Mouse (Mus musculus) retina, adult 2 months (tissue): ENCODE data around the gene Limk1.
"Not testable (repeated sequence)": the region's sequence is repeated elsewhere in the genome, so short reads cannot be mapped to it uniquely, and the experiment has no call there.

ENCODE experiments used
- DNase-seq: peaks from one replicate; pipeline ENCODE4 v3.0.0-alpha.2; 2012; ENCODE audit warnings: low read depth, low spot score

Limk1 gene

DNA sequence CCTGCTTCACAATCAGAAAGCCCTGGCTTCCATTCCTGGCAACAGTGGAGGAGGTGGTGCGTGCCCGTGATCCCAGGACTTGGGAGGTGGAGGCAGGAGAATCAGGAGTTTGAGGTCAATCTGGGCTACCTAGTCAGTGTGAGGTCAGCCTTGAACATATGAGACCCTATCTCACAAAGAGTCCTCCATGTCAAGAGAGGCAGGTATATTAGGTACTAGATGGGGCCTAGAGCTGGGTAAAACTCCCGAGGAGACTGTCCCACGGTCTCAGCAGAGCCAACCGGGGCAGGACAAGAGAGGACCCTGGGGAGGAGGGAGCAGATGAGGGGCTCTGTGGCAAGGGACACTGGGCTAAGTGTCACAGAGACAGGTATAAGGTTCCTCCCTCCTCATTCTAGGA, 10.9 kb downstream of the Limk1 start:
- no peak for DNase-seq

DNA sequence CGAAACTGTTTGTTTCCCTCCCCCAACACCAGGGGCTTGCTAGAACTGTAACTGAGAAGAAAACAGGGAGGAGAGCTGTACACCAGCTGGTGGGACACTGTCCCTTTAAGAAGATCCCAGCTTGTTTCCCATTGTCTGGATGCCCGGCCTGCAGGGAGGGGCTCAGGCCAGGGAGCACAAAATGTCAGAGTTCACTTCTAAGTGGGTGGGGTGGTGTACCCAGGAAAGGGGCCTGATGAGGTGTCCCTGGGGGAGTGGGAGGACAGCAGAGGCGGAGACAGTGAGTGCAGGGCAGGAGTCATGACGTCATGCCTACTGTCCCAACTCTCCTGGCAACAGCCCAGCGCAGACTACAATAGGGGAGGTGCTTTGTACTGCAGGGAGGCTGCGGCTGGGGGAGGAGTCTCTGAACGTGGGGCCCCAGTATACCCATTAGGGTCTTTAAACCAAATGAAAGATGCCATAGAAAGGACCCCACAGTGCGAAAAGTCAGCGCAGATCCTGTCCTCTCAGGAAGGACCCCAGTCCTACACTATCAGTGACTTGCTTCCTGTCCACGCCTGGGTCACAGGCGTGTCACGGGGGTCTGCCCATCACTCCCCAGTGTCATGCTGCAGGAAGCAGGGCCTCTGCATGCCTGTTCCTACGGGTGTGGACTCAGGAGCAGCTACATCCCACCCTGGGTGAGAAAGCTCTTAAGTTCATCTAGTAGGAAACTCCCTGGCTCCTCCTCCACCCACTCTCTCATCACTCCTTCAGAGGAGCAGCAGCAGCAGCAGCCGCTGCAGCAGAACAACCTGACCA, 12.2 kb downstream of the Limk1 start:
- no peak for DNase-seq

GRCm38 (mm10) chr5:134674977-134675376, 13.4 kb downstream of the Limk1 start:
- no peak for DNase-seq

- DNase-seq, result no peak
Measured at GRCm38 (mm10) chr5:134672611-134673010, 15.8 kb downstream of the Limk1 start.

GRCm38 (mm10) chr5:134672198-134672516, 16.2 kb downstream of the Limk1 start:
- DNase-seq, result no peak

DNA sequence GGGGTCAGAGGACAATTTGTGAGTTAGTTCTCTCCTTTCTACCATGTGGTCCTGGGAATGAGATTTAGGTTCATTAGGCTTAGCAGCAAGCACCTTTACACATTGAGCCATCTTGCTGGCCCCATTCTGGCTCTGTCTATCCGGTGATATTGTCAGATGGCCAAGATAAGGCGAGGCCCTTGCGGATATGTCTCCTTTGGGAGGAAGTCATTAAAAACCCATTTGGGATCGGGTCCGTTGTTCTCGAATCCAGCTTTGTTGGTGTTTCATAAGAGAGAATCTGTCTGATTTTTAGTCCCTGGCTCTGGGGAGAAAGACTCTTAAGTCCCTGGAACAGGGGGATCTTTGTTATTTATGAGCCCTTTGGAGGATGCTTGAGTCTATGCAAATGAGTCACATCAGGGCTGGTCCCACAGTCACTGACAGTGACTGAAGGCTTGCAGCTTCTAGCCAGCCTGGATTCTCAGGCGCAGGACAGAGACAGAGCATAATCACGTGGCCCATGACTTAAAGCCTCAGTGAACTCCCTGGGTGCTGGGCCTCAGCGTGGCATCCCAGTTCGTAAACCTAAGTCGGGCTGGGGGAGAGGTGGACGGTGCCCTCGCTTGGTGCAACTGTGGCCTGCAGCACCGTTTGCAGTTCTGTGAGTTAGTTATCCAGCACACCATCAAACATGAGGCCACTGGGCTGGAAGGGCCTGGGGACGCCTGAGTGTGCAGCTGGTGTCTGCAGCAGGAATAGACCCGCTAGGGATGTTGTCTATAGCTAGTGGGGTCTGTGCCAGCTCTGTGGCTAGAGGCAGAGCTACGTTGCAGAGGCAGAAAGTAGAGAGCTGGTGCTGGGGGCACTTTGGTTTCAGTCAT, 16.8 kb downstream of the Limk1 start:
- no peak for DNase-seq

GRCm38 (mm10) chr5:134669001-134669708, 19.2 kb downstream of the Limk1 start:
- no peak for DNase-seq

- DNase-seq, result no peak
Measured at GRCm38 (mm10) chr5:134668495-134668894, 19.9 kb downstream of the Limk1 start.

GRCm38 (mm10) chr5:134656708-134657107, 31.7 kb downstream of the Limk1 start:
- no peak for DNase-seq

- DNase-seq, result no peak
Measured at GRCm38 (mm10) chr5:134652015-134652414, 36.4 kb downstream of the Limk1 start.

DNA sequence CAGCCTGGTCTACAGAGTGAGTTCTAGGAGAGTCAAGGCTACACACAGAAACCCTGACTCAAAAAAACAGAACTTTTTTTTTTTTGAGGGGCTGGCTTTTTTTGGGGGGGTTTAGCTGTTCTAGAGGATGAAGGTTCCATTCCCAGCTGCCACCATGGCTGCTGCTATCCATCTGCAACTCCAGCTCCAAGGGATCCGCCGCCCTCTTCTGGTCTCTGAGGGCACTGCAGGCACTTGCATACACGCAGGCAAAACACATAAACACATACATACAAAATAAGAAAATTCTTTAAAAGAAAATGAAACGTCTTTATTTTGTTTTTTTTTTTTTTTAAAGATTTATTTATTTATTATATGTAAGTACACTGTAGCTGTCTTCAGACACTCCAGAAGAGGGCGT, 37.5 kb downstream of the Limk1 start:
- DNase-seq, result no peak

DNA sequence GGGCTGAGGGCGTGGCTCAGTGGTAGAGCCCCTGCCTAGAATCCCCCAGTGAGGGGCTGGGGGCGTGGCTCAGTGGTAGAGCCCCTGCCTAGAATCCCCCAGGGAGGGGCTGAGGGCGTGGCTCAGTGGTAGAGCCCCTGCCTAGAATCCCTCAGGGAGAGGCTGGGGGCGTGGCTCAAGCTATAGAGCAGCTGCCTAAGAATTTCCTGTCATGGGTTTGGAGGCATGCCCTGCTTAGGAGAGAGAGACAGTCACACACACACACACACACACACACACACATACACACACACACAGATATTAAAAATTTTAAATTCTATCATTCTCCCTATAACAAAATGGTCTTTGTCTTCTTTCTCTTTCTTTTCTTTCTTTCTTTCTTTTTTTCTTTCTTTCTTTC, 39.4 kb downstream of the Limk1 start:
- DNase-seq, result not testable (repeated sequence)

- no peak for DNase-seq
Measured at GRCm38 (mm10) chr5:134647394-134647793, 41.0 kb downstream of the Limk1 start.

DNA sequence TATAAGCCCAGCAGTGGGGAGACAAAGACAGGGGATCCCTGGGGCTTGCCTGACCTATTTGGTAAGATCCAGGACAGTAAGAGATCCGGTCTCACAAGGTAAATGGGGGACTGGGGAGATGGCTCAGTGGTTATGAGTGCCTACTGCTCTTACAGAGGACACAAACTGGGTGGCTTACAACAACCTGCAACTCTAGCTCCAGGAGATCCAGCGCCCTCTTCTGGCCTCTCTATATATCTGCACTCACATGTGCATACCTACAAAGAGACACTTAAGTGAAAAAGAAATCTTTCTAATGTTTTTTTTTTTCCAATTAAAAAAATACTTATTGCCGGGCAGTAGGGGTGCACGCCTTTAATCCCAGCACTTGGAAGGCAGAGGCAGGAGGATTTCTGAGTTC, 41.9 kb downstream of the Limk1 start:
- no peak for DNase-seq

DNA sequence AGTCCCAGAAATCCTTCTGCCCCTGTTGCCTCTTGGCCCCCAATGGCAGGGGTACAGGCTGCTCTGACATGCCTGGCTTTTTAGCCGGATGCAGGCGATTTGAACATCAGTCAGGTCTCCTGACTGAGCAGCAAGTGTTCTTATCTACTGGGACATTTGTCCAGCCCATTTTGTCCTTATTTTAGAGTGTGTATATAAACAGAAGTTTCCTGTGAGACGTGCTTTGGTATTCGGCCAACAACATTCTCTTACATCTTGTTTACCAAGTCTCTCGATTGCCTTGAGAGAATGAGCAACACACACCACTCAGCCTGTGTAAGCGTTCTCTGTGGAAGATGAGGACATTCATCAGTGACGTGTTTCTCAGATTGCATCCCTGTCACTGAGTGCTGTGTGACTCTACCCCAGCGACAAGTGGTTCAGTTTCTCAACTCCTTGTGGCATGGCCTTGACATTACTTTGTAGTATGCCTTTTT, 43.7 kb downstream of the Limk1 start:
- DNase-seq, result no peak

GRCm38 (mm10) chr5:134644121-134644520, 44.3 kb downstream of the Limk1 start:
- no peak for DNase-seq

DNA sequence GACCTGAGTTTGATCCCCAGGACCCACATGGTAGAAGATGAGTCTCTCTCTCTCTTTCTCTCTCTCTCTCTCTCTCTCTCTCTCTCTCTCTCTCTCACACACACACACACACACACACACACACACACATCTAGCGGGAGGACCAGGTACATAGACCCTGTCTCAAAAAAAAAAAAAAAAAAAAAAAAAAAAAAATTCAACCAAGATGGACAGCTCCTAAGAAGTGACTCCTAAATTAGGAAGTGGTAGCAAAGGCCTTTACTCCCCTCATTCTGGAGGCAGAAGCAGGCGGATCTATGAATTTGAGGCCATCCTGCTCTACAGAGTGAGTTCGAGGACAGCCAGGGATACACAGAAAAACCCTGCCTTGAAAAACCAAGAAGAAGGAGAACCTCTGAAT, 48.0 kb downstream of the Limk1 start:
- no peak for DNase-seq

DNA sequence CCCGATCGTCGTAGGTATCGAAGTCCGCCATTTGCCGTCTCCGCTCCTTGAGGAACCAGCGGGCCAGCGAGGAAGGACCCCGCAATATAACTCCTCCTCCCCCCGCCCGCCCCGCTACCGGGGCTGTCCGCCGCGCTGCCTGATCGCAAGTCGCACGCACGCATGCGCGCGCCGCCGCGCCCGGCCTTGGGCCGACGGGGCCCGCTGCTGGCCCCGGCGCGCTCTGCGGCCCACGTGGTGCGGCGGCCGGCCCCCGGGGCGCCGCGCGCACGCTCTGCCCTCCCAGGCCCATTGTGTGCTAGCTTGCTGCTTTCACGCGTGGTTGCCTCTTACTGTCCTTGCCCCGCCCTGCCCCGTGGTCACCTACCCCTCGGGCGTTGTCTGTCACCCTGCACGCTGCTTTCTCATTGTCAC, 49.1 kb downstream of the Limk1 start, which contains the start of gene Eif4h:
TSS of gene Eif4h (minus strand) at position 222 of the 414 bp plus-strand sequence.
- peak; percentile 95 for DNase-seq

DNA sequence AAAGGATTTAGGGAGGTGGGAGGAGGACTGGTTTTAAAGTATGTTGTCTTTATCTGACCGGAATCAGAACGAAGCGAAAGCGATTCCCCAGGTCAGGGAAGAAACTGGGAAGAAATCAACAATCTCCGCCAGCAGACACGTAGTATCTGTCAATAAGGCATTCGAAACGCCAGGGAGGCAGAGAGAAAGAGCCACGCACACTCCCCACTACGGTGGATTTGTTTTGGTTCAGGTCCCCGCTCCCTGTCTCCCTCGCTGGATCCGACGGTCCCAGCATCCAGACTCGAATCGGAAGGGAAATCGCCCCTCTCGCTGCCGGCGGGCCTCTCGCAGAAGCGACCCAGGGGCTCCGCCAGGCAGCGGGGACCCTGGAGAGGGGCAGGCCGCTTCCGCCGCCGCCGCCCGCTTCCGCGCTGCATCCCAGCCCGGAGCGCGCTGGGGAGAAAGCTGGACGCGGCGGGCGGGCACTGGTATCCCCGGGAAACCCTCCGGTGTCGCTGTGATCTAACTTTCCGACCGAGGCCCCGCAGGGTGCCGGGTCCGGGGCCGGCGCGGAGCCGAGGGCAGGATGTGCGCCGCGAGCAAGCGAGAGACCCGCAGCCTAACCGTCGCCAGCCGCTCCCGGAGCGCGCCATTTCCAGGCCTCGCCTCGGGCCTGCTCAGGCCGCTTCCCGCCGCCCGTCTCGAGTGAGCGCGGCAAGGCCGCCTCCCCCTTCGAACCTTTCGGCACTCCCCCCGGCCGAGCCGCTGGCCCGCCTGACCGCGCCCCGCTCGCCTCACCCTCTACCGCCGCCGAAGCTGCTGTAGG, 49.7 kb downstream of the Limk1 start:
- DNase-seq, result no peak

- no peak for DNase-seq
Measured at GRCm38 (mm10) chr5:134637820-134638367, 50.5 kb downstream of the Limk1 start.

DNA sequence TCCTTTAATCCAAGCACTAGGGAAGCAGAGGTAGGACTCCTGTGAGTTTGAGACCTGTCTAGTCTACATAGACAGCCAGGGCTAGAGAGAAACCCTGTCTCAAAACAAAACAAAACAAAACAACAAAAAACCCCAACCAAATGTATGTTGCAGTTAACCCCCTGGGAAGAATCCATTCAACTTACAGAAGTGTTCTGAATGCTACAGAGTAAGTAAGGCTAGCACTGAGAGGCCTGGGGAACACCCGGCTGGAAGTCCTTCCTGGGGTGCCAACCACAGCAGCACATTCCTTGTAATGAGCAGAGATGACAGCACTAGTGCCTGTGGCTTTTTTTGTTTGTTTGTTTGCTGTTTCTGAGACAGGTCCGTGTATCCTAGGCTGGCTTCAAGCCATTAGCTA, 55.6 kb downstream of the Limk1 start:
- DNase-seq, result no peak
